Mouse (Mus musculus) lung, postnatal 0 days (tissue): ENCODE measurements at regions not wholly inside any gene's neighbourhood (a gene's known extent, or its start where the extent isn't known, plus 50 kb on each side); places are given as distances from the start of the nearest gene placed in this dataset.

Source experiments
- ATAC-seq: fragments of 200-750 bp; cut with Nextera tagmentation; 2 replicates; pipeline ENCODE4 v1.8.0; 2017; ENCODE audit warnings: moderate library complexity
- DNase-seq: peaks from one replicate; pipeline ENCODE4 v3.0.0-alpha.2; 2016; ENCODE audit warnings: low spot score
- H3K27ac ChIP-seq: fragments of 300-500 bp; sonication (generic); 2 replicates; pipeline ENCODE4 v1.5.1; 2014; ENCODE audit warnings: antibody characterized with exemption, mild to moderate bottlenecking, low read length, mixed read lengths
- H3K27me3 ChIP-seq: fragments of 300-500 bp; sonication (generic); replicated peaks from 2 replicates; pipeline ENCODE4 v1.6.1; 2014; ENCODE audit warnings: low read length, mixed read lengths; ENCODE audit not compliant: insufficient read depth
- H3K36me3 ChIP-seq: fragments of 300-500 bp; sonication (generic); 2 replicates; pipeline ENCODE4 v1.6.1; 2014; ENCODE audit warnings: low read length, mixed read lengths; ENCODE audit not compliant: insufficient read depth
- H3K4me1 ChIP-seq: fragments of 300-500 bp; sonication (generic); 2 replicates; pipeline ENCODE4 v1.6.1; 2014; ENCODE audit warnings: antibody characterized with exemption, low read depth, low read length, mixed read lengths; ENCODE audit not compliant: insufficient read depth
- H3K4me2 ChIP-seq: fragments of 300-500 bp; sonication (generic); replicated peaks from 2 replicates; pipeline ENCODE4 v1.6.1; 2014; ENCODE audit warnings: low read depth, mild to moderate bottlenecking, low read length, moderate library complexity, mixed read lengths
- H3K4me3 ChIP-seq: fragments of 300-500 bp; sonication (generic); 2 replicates; pipeline ENCODE4 v1.5.1; 2014; ENCODE audit warnings: low read depth, low read length
- H3K9ac ChIP-seq: fragments of 300-500 bp; sonication (generic); replicated peaks from 2 replicates; pipeline ENCODE4 v1.6.1; 2014; ENCODE audit warnings: low read depth, mild to moderate bottlenecking
- H3K9me3 ChIP-seq: fragments of 300-500 bp; sonication (generic); 2 replicates; pipeline ENCODE4 v1.6.1; 2016; ENCODE audit warnings: low read length, mixed read lengths
- CTCF ChIP-seq: IDR thresholded peaks from 2 replicates; pipeline ENCODE4 v1.5.1; 2016; ENCODE audit warnings: antibody characterized with exemption, mild to moderate bottlenecking
- EP300 ChIP-seq: IDR thresholded peaks from 2 replicates; pipeline ENCODE4 v1.6.1; 2016; ENCODE audit warnings: antibody characterized with exemption, mild to moderate bottlenecking, control low read depth
- WGBS: fragments of 180-500 bp; shearing (Covaris S2); extraction: QIAGEN DNeasy Blood & Tissue Kit; methylation state at CpG from one replicate; pipeline ENCODE4 v1.1.7; 2014; 5-methylcytosine and 5-hydroxymethylcytosine counted together

- no peaks in the 10 kb centered on the region for H3K36me3 ChIP-seq
- H3K4me1 ChIP-seq: no peaks in the 10 kb centered on the region
- H3K4me2 ChIP-seq: no peak overlapping the region
- no peak for TF ChIP-seq CTCF
- TF ChIP-seq EP300: no peak
- H3K27ac ChIP-seq: no peak overlapping the region
- ATAC-seq: no peak
- H3K9me3 ChIP-seq: no peaks in the 10 kb centered on the region
- WGBS: 66% methylated on average over 1 of the region's 1 CpGs
- no peaks in the 10 kb centered on the region for H3K27me3 ChIP-seq
- no peak overlapping the region for H3K9ac ChIP-seq
- H3K4me3 ChIP-seq: no peak overlapping the region
- no peak for DNase-seq
These were observed 174.5 kb downstream of the Lpin1 start for GRCm38 (mm10) chr12:16436255-16436654.

- no peaks in the 10 kb centered on the region for H3K4me1 ChIP-seq
- WGBS: 40% methylated on average over 1 of the region's 1 CpGs
- no peak overlapping the region for H3K4me3 ChIP-seq
- H3K9me3 ChIP-seq: no peaks in the 10 kb centered on the region
- H3K27ac ChIP-seq: no peak overlapping the region
- H3K36me3 ChIP-seq: no peaks in the 10 kb centered on the region
- no peaks in the 10 kb centered on the region for H3K27me3 ChIP-seq
- H3K4me2 ChIP-seq: no peak overlapping the region
- no peak for TF ChIP-seq EP300
- TF ChIP-seq CTCF: no peak
- DNase-seq (no peak), ATAC-seq (no peak)
- no peak overlapping the region for H3K9ac ChIP-seq
These were observed 176.0 kb downstream of the Lpin1 start for GRCm38 (mm10) chr12:16434739-16435138.

- Histone ChIP-seq H3K36me3 (no peaks in the 10 kb centered on the region), H3K4me1 (no peaks in the 10 kb centered on the region), H3K4me2 (no peak overlapping the region), H3K4me3 (no peak overlapping the region), H3K27ac (no peak overlapping the region), H3K9me3 (no peaks in the 10 kb centered on the region), H3K9ac (no peak overlapping the region), H3K27me3 (no peaks in the 10 kb centered on the region)
- ATAC-seq: no peak
- no peak for DNase-seq
- WGBS: 50% methylated on average over 1 of the region's 1 CpGs
- no peak for TF ChIP-seq CTCF
- no peak for TF ChIP-seq EP300
These were observed 176.5 kb downstream of the Lpin1 start for GRCm38 (mm10) chr12:16434225-16434624.

- Histone ChIP-seq H3K36me3 (no peaks in the 10 kb centered on the region), H3K4me2 (no peak overlapping the region), H3K4me1 (no peaks in the 10 kb centered on the region), H3K4me3 (no peak overlapping the region), H3K27ac (no peak overlapping the region), H3K27me3 (no peaks in the 10 kb centered on the region), H3K9me3 (no peaks in the 10 kb centered on the region), H3K9ac (no peak overlapping the region)
- DNase-seq (peak; percentile 4), ATAC-seq (no peak)
- WGBS: 60% methylated on average over 5 of the region's 5 CpGs
- TF ChIP-seq CTCF (no peak), EP300 (no peak)
These were observed 184.8 kb downstream of the Lpin1 start for GRCm38 (mm10) chr12:16425980-16426379.

- WGBS: 90% methylated on average over 4 of the region's 4 CpGs
- no peak for TF ChIP-seq CTCF
- TF ChIP-seq EP300: no peak
- Histone ChIP-seq H3K4me1 (no peaks in the 10 kb centered on the region), H3K9ac (no peak overlapping the region), H3K27me3 (no peaks in the 10 kb centered on the region), H3K27ac (no peak overlapping the region), H3K9me3 (no peaks in the 10 kb centered on the region), H3K4me3 (no peak overlapping the region), H3K4me2 (no peak overlapping the region), H3K36me3 (no peaks in the 10 kb centered on the region)
- no peak for DNase-seq
- no peak for ATAC-seq
These were observed 186.2 kb downstream of the Lpin1 start for GRCm38 (mm10) chr12:16424526-16424925.

- ATAC-seq (no peak), DNase-seq (no peak)
- no peak overlapping the region for H3K9ac ChIP-seq
- no peak overlapping the region for H3K4me2 ChIP-seq
- H3K27me3 ChIP-seq: no peaks in the 10 kb centered on the region
- 71% methylated on average over 2 of the region's 2 CpGs for WGBS
- H3K9me3 ChIP-seq: no peaks in the 10 kb centered on the region
- H3K4me3 ChIP-seq: no peak overlapping the region
- no peak overlapping the region for H3K27ac ChIP-seq
- TF ChIP-seq EP300: no peak
- no peak for TF ChIP-seq CTCF
- H3K36me3 ChIP-seq: no peaks in the 10 kb centered on the region
- no peaks in the 10 kb centered on the region for H3K4me1 ChIP-seq
These were observed 215.0 kb downstream of the Lpin1 start for GRCm38 (mm10) chr12:16395720-16396119.

GRCm38 (mm10) chr12:16392851-16393250, 217.9 kb downstream of the Lpin1 start:
- Histone ChIP-seq H3K4me1 (no peaks in the 10 kb centered on the region), H3K4me3 (no peak overlapping the region), H3K27ac (no peak overlapping the region), H3K9ac (no peak overlapping the region), H3K36me3 (no peaks in the 10 kb centered on the region), H3K27me3 (no peaks in the 10 kb centered on the region), H3K4me2 (no peak overlapping the region), H3K9me3 (no peaks in the 10 kb centered on the region)
- no peak for DNase-seq
- TF ChIP-seq CTCF (no peak), EP300 (no peak)
- no peak for ATAC-seq
